ENCODE assay signal across 26 mouse cellular contexts in the genomic region with DNA sequence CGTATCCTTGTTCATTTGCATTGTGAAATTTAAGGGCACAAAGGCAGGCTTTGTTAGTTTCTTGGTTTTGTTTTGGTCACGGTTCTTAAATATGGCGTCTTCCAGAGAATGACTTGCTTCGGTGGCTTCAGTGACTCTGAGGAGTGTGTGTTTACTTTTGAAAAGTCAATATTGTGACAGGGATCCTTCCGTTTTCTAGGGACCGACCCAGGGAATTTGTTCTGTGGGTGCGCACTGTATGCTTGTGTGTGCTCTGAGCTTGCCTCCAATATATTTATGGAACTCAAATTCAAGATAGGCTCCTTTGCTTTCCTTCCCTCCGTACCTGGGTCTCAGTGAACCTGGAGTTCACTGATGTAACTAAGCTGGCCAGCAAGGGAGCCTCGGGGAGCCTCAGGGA.
A peak's percentile ranks its signal among the peaks of the same experiment; 100 is the strongest.
DNase-seq lines count a peak whose midpoint lies in the region; ATAC-seq and TF ChIP-seq lines count a peak whose summit lies in the region.
"Had no signal": no experiment of that assay in that cellular context is flagged by ENCODE, and none has a peak within 500 bp of the region (broad histone marks: within the 10 kb centered on the region; RNA-seq: fewer than 3 reads in every experiment).

No protein-coding gene starts in this region.

- no peak overlapping the region for H3K4me2 ChIP-seq in liver, embryonic 11.5 days
- no peak overlapping the region for H3K4me2 ChIP-seq in intestine, postnatal 0 days (replicated peaks; ENCODE audit: low read depth)
- no peak overlapping the region; the same call in 1 of the 2 replicates for H3K4me2 ChIP-seq in stomach, embryonic 16.5 days (ENCODE audit: low read depth, low read length)
- no peak overlapping the region for H3K4me2 ChIP-seq in heart, embryonic 12.5 days
- H3K4me2 ChIP-seq: forebrain, embryonic 13.5 days; heart, embryonic 13.5 days; hindbrain, embryonic 14.5 days had no signal

- peak; percentile 19 for DNase-seq in liver, adult 2 months (ENCODE audit: extremely low read depth, low read depth, low spot score)
- DNase-seq in liver, embryonic 11.5 days (ENCODE audit: low spot score) = no peak
- DNase-seq in 3134 (ENCODE audit: extremely low read depth, insufficient read length, low spot score) = peak; percentile 53
- no peak for DNase-seq in heart, adult 2 months
- no peak for DNase-seq in kidney, postnatal 14 days
- DNase-seq: adrenal gland, adult 8-10 months; adrenal gland, postnatal 25 days; cerebellum, adult 11-12 months; cerebellum, adult 8-10 months; cerebellum, postnatal 10 days; cerebellum, postnatal 36 days; gastrocnemius, adult 2 months; gastrocnemius, postnatal 14 days; heart, adult 11 months; heart, postnatal 14 days; heart, postnatal 4 days had no signal

- intact Hi-C loops in heart, adult 2 months (cut with DNase I) = no loop called here

- no peaks in the 10 kb centered on the region for H3K36me3 ChIP-seq in liver, adult 2 months (ENCODE audit: control insufficient read depth, insufficient read depth, low read length)
- H3K36me3 ChIP-seq in liver, embryonic 11.5 days (ENCODE audit: control insufficient read depth, insufficient read depth, low read length) = no peaks in the 10 kb centered on the region
- peaks cover 5% of the 10 kb centered on the region; the same call in 1 of the 2 replicates for H3K36me3 ChIP-seq in intestine, postnatal 0 days (ENCODE audit: control insufficient read depth, insufficient read depth)
- no peaks in the 10 kb centered on the region; the same call in 1 of the 2 replicates for H3K36me3 ChIP-seq in stomach, embryonic 16.5 days (ENCODE audit: control insufficient read depth, insufficient read depth, low read length)
- H3K36me3 ChIP-seq in heart, embryonic 12.5 days = no peaks in the 10 kb centered on the region
- H3K36me3 ChIP-seq in heart, adult 2 months (ENCODE audit: control insufficient read depth, insufficient read depth, low read length) = no peaks in the 10 kb centered on the region

- H3K4me3 ChIP-seq in liver, adult 2 months (ENCODE audit: insufficient read depth, low read depth, low read length) = no peak overlapping the region
- no peak overlapping the region for H3K4me3 ChIP-seq in liver, embryonic 11.5 days (ENCODE audit: low read depth, low read length)
- H3K4me3 ChIP-seq in intestine, postnatal 0 days (ENCODE audit: low read depth, low read length) = no peak overlapping the region
- no peak overlapping the region for H3K4me3 ChIP-seq in stomach, embryonic 16.5 days (replicated peaks; ENCODE audit: low read length)
- no peak overlapping the region for H3K4me3 ChIP-seq in heart, embryonic 12.5 days
- no peak overlapping the region for H3K4me3 ChIP-seq in heart, adult 2 months
- H3K4me3 ChIP-seq: forebrain, embryonic 10.5 days; forebrain, embryonic 13.5 days; gastrocnemius, adult 2 months; heart, embryonic 13.5 days had no signal

- no peaks in the 10 kb centered on the region; the same call in 1 of the 2 replicates for H3K79me2 ChIP-seq in liver, adult 2 months (ENCODE audit: control insufficient read depth, insufficient read depth, low read length)
- H3K79me2 ChIP-seq in heart, adult 2 months (replicated peaks; ENCODE audit: control insufficient read depth, insufficient read depth, low read length) = no peaks in the 10 kb centered on the region

- H3K27ac ChIP-seq in liver, adult 2 months (replicated peaks; ENCODE audit: insufficient read depth, low read depth, low read length) = no peak overlapping the region
- H3K27ac ChIP-seq in liver, embryonic 11.5 days (ENCODE audit: low read depth, low read length) = no peak overlapping the region
- no peak overlapping the region for H3K27ac ChIP-seq in intestine, postnatal 0 days (ENCODE audit: low read depth, low read length)
- H3K27ac ChIP-seq in stomach, embryonic 16.5 days (ENCODE audit: low read length) = no peak overlapping the region
- no peak overlapping the region for H3K27ac ChIP-seq in heart, embryonic 12.5 days (ENCODE audit: poor library complexity, severe bottlenecking)
- H3K27ac ChIP-seq in heart, adult 2 months = no peak overlapping the region
- H3K27ac ChIP-seq: forebrain, embryonic 10.5 days; forebrain, embryonic 13.5 days; gastrocnemius, adult 2 months; heart, embryonic 13.5 days; hindbrain, embryonic 14.5 days; hindbrain, postnatal 0 days had no signal

- no peak for TF ChIP-seq CTCF in liver, adult 2 months (IDR thresholded peaks at IDR 0.05; ENCODE audit: low read depth, low read length)
- TF ChIP-seq CTCF in intestine, postnatal 0 days (IDR thresholded peaks at IDR 0.05; ENCODE audit: low read depth) = no peak
- TF ChIP-seq CTCF in heart, adult 2 months (IDR thresholded peaks at IDR 0.05) = no peak

- H3K27me3 ChIP-seq in liver, adult 2 months (ENCODE audit: control insufficient read depth, insufficient read depth, low read length) = no peaks in the 10 kb centered on the region
- no peaks in the 10 kb centered on the region for H3K27me3 ChIP-seq in liver, embryonic 11.5 days (replicated peaks; ENCODE audit: control insufficient read depth, insufficient read depth, low read length)
- H3K27me3 ChIP-seq in intestine, postnatal 0 days (replicated peaks; ENCODE audit: control insufficient read depth, insufficient read depth, low read length) = no peaks in the 10 kb centered on the region
- H3K27me3 ChIP-seq in stomach, embryonic 16.5 days (ENCODE audit: control insufficient read depth, insufficient read depth, low read length) = no peaks in the 10 kb centered on the region
- H3K27me3 ChIP-seq in heart, embryonic 12.5 days (replicated peaks) = no peaks in the 10 kb centered on the region
- H3K27me3 ChIP-seq in heart, adult 2 months (ENCODE audit: control insufficient read depth, insufficient read depth, low read length) = no peaks in the 10 kb centered on the region
- H3K27me3 ChIP-seq: forebrain, embryonic 13.5 days; heart, embryonic 13.5 days had no signal

- WGBS in liver, adult 2 months = 60% methylated on average over 9 of the region's 9 CpGs
- WGBS in liver, embryonic 11.5 days = 79% methylated on average over 9 of the region's 9 CpGs
- WGBS in intestine, postnatal 0 days = 60% methylated on average over 9 of the region's 9 CpGs
- 53% methylated on average over 9 of the region's 9 CpGs for WGBS in stomach, embryonic 16.5 days
- 82% methylated on average over 9 of the region's 9 CpGs for WGBS in heart, embryonic 12.5 days
- 83% methylated on average over 9 of the region's 9 CpGs for WGBS in heart, adult 2 months

- no peaks in the 10 kb centered on the region for H3K9me3 ChIP-seq in liver, embryonic 11.5 days (ENCODE audit: control insufficient read depth, low read length)
- H3K9me3 ChIP-seq in intestine, postnatal 0 days (ENCODE audit: control insufficient read depth) = no peaks in the 10 kb centered on the region
- H3K9me3 ChIP-seq in stomach, embryonic 16.5 days (replicated peaks; ENCODE audit: control insufficient read depth, low read length) = no peaks in the 10 kb centered on the region
- H3K9me3 ChIP-seq in heart, embryonic 12.5 days (replicated peaks) = no peaks in the 10 kb centered on the region
- H3K9me3 ChIP-seq: forebrain, embryonic 10.5 days; forebrain, embryonic 13.5 days; heart, embryonic 13.5 days had no signal

- TF ChIP-seq EP300 in heart, adult 2 months (IDR thresholded peaks at IDR 0.05; ENCODE audit: insufficient read depth, low read depth, low read length) = no peak

- no peaks in the 10 kb centered on the region for H3K4me1 ChIP-seq in liver, adult 2 months (ENCODE audit: control insufficient read depth, insufficient read depth, low read length)
- no peaks in the 10 kb centered on the region for H3K4me1 ChIP-seq in liver, embryonic 11.5 days (replicated peaks; ENCODE audit: control insufficient read depth, insufficient read depth, low read length)
- H3K4me1 ChIP-seq in intestine, postnatal 0 days (replicated peaks; ENCODE audit: control insufficient read depth, insufficient read depth, low read length) = no peaks in the 10 kb centered on the region; the same call in 1 of the 2 replicates
- peaks cover 7% of the 10 kb centered on the region for H3K4me1 ChIP-seq in stomach, embryonic 16.5 days (ENCODE audit: control insufficient read depth, insufficient read depth, low read length)
- no peaks in the 10 kb centered on the region for H3K4me1 ChIP-seq in heart, embryonic 12.5 days (replicated peaks)
- H3K4me1 ChIP-seq in heart, adult 2 months (ENCODE audit: control insufficient read depth, insufficient read depth, low read length) = peaks cover 2% of the 10 kb centered on the region; the same call in 1 of the 2 replicates

- TF ChIP-seq POLR2A in liver, adult 2 months (IDR thresholded peaks at IDR 0.05; ENCODE audit: extremely low read depth, insufficient read depth, low read length) = no peak
- TF ChIP-seq POLR2A in heart, adult 2 months (IDR thresholded peaks at IDR 0.05; ENCODE audit: insufficient read depth, low read depth, low read length) = no peak

- no peak for ATAC-seq in liver, embryonic 11.5 days (replicated peaks; ENCODE audit: low FRiP score)
- ATAC-seq in intestine, postnatal 0 days = peak; percentile 52; the same call in 1 of the 2 replicates
- ATAC-seq in stomach, embryonic 16.5 days (ENCODE audit: insufficient read depth, low FRiP score) = peak; percentile 72; the same call in 1 of the 2 replicates
- no peak for ATAC-seq in heart, embryonic 12.5 days (ENCODE audit: insufficient number of reproducible peaks, low FRiP score)
- ATAC-seq: activated CD4-positive, CD25-positive, alpha-beta regulatory T cell, adult 4 months; forebrain, embryonic 13.5 days; forebrain, embryonic 16.5 days; hindbrain, postnatal 0 days had no signal

- H3K9ac ChIP-seq in liver, adult 2 months (ENCODE audit: low read depth, low read length) = no peak overlapping the region
- H3K9ac ChIP-seq in liver, embryonic 11.5 days (ENCODE audit: low read depth, low read length) = no peak overlapping the region
- no peak overlapping the region for H3K9ac ChIP-seq in intestine, postnatal 0 days (ENCODE audit: low read depth, low read length)
- no peak overlapping the region for H3K9ac ChIP-seq in stomach, embryonic 16.5 days (ENCODE audit: low read length)
- H3K9ac ChIP-seq in heart, embryonic 12.5 days = no peak overlapping the region
- H3K9ac ChIP-seq in heart, adult 2 months (ENCODE audit: low read depth, low read length) = no peak overlapping the region
- H3K9ac ChIP-seq: forebrain, embryonic 13.5 days; heart, embryonic 13.5 days; hindbrain, embryonic 14.5 days had no signal

Comparison
In these comparisons a context has a peak if more than half of its experiments do, and no peak if none do; other contexts are left out.
1. DNase-seq: peak in liver, adult 2 months (single experiment) and 3134 (single experiment); none in liver, embryonic 11.5 days (single experiment), heart, adult 2 months (0 of 2) and kidney, postnatal 14 days (single experiment).
2. ATAC-seq: peak in intestine, postnatal 0 days (single experiment) and stomach, embryonic 16.5 days (single experiment); none in liver, embryonic 11.5 days (single experiment) and heart, embryonic 12.5 days (single experiment).